Mouse (Mus musculus) forebrain, postnatal 0 days (tissue): ENCODE data around the gene Nos1ap. TPM values are rescaled to one million over a fixed set of nuclear protein-coding genes. Genes with fewer than 3 reads are reported as not detected.

ENCODE experiments used
- ATAC-seq: fragments of 200-750 bp; cut with Nextera tagmentation; 2 replicates; pipeline ENCODE4 v1.8.0; 2017; ENCODE audit warnings: mild to moderate bottlenecking, moderate library complexity
- DNase-seq: peaks from one replicate; pipeline ENCODE4 v3.0.0-alpha.2; 2015
- H3K27ac ChIP-seq: fragments of 300-500 bp; sonication (generic); 2 replicates; pipeline ENCODE4 v1.5.1; 2014; ENCODE audit warnings: low read depth, mild to moderate bottlenecking, antibody characterized with exemption, low read length, moderate library complexity, mixed read lengths
- H3K27me3 ChIP-seq: fragments of 300-500 bp; sonication (generic); 2 replicates; pipeline ENCODE4 v1.6.1; 2014; ENCODE audit warnings: mild to moderate bottlenecking, low read length, mixed read lengths; ENCODE audit not compliant: insufficient read depth
- H3K36me3 ChIP-seq: fragments of 300-500 bp; sonication (generic); 2 replicates; pipeline ENCODE4 v1.6.1; 2014; ENCODE audit warnings: mild to moderate bottlenecking, moderate library complexity; ENCODE audit not compliant: insufficient read depth
- H3K4me1 ChIP-seq: fragments of 300-500 bp; sonication (generic); 2 replicates; pipeline ENCODE4 v1.6.1; 2014; ENCODE audit warnings: antibody characterized with exemption; ENCODE audit not compliant: insufficient read depth
- H3K4me2 ChIP-seq: fragments of 300-500 bp; sonication (generic); 2 replicates; pipeline ENCODE4 v1.6.1; 2014; ENCODE audit warnings: low read depth, mild to moderate bottlenecking, moderate library complexity
- H3K4me3 ChIP-seq: fragments of 300-500 bp; sonication (generic); 2 replicates; pipeline ENCODE4 v1.5.1; 2014; ENCODE audit warnings: low read depth, low read length, mixed read lengths
- H3K9ac ChIP-seq: fragments of 300-500 bp; sonication (generic); 2 replicates; pipeline ENCODE4 v1.6.1; 2014; ENCODE audit warnings: mild to moderate bottlenecking
- H3K9me3 ChIP-seq: fragments of 300-500 bp; sonication (generic); 2 replicates; pipeline ENCODE4 v1.6.1; 2016; ENCODE audit warnings: low read length
- CTCF ChIP-seq: sonication (generic); IDR thresholded peaks from 2 replicates; pipeline ENCODE4 v1.5.1; 2016; ENCODE audit warnings: antibody characterized with exemption, control low read depth, low read depth
- WGBS: fragments of 180-500 bp; shearing (Covaris S2); extraction: QIAGEN DNeasy Blood & Tissue Kit; methylation state at CpG from one replicate; pipeline ENCODE4 v1.1.7; 2014; 5-methylcytosine and 5-hydroxymethylcytosine counted together
- polyA plus RNA-seq: library from polyadenylated mRNA; unstranded; fragments of >200 nt; fragmentation: Nextera tagmentation; extraction: Ambion mirVana; gene quantifications from 2 replicates; pipeline ENCODE4 v1.2.1, GENCODE M21; 2015
- total RNA-seq: library from RNA; depleted of rRNA; stranded (reverse); fragments of >200 nt; gene quantifications from 2 replicates; pipeline ENCODE4 v1.2.3, GENCODE M21; 2014

The Nos1ap gene
- total and polyA plus RNA-seq, 2 experiments from 2014 or later, result 12.4 to 14.8 TPM

- Histone ChIP-seq H3K4me3 (no peak overlapping the region), H3K27me3 (no peaks in the 10 kb centered on the region), H3K4me1 (no peaks in the 10 kb centered on the region), H3K9me3 (no peaks in the 10 kb centered on the region), H3K36me3 (no peaks in the 10 kb centered on the region; the same call in 1 of the 2 replicates), H3K4me2 (no peak overlapping the region), H3K27ac (no peak overlapping the region), H3K9ac (no peak overlapping the region)
- DNase-seq (no peak), ATAC-seq (no peak)
- 24% methylated on average over 6 of the region's 6 CpGs for WGBS
- no peak for TF ChIP-seq CTCF
Observed at GRCm38 (mm10) chr1:170576728-170577065, 13.0 kb downstream of the Nos1ap start.

GRCm38 (mm10) chr1:170576012-170576727 lies 13.5 kb downstream of the Nos1ap start:
- Histone ChIP-seq H3K27ac (no peak overlapping the region), H3K4me2 (no peak overlapping the region), H3K27me3 (no peaks in the 10 kb centered on the region), H3K36me3 (no peaks in the 10 kb centered on the region; the same call in 1 of the 2 replicates), H3K9ac (no peak overlapping the region), H3K4me1 (no peaks in the 10 kb centered on the region), H3K9me3 (no peaks in the 10 kb centered on the region), H3K4me3 (no peak overlapping the region)
- no peak for DNase-seq
- no peak for ATAC-seq
- no peak for TF ChIP-seq CTCF
- 63% methylated on average over 6 of the region's 6 CpGs for WGBS

GRCm38 (mm10) chr1:170573117-170573516 lies 16.5 kb downstream of the Nos1ap start:
- H3K9me3 ChIP-seq, result no peaks in the 10 kb centered on the region
- H3K27ac ChIP-seq, result no peak overlapping the region
- no peak overlapping the region for H3K9ac ChIP-seq
- H3K27me3 ChIP-seq, result no peaks in the 10 kb centered on the region
- ATAC-seq, result no peak
- no peak overlapping the region for H3K4me3 ChIP-seq
- no peak for TF ChIP-seq CTCF
- WGBS, result 90% methylated on average over 7 of the region's 7 CpGs
- no peak for DNase-seq
- H3K36me3 ChIP-seq, result no peaks in the 10 kb centered on the region
- no peaks in the 10 kb centered on the region for H3K4me1 ChIP-seq
- no peak overlapping the region for H3K4me2 ChIP-seq

GRCm38 (mm10) chr1:170566969-170567368 lies 22.7 kb downstream of the Nos1ap start:
- Histone ChIP-seq H3K4me2 (no peak overlapping the region), H3K4me3 (no peak overlapping the region), H3K27ac (no peak overlapping the region), H3K9ac (no peak overlapping the region), H3K36me3 (no peaks in the 10 kb centered on the region), H3K4me1 (no peaks in the 10 kb centered on the region), H3K27me3 (no peaks in the 10 kb centered on the region), H3K9me3 (no peaks in the 10 kb centered on the region)
- WGBS, result 96% methylated on average over 4 of the region's 4 CpGs
- DNase-seq (no peak), ATAC-seq (no peak)
- no peak for TF ChIP-seq CTCF

- no peak for ATAC-seq
- Histone ChIP-seq H3K4me1 (no peaks in the 10 kb centered on the region), H3K9me3 (no peaks in the 10 kb centered on the region), H3K27me3 (no peaks in the 10 kb centered on the region), H3K27ac (no peak overlapping the region), H3K9ac (no peak overlapping the region), H3K4me3 (no peak overlapping the region), H3K4me2 (no peak overlapping the region), H3K36me3 (no peaks in the 10 kb centered on the region)
- no peak for TF ChIP-seq CTCF
- WGBS, result 98% methylated on average over 2 of the region's 2 CpGs
- DNase-seq, result no peak
Observed at GRCm38 (mm10) chr1:170566538-170566937, 23.1 kb downstream of the Nos1ap start.

- 89% methylated on average over 3 of the region's 3 CpGs for WGBS
- Histone ChIP-seq H3K4me3 (no peak overlapping the region), H3K9ac (no peak overlapping the region), H3K27me3 (no peaks in the 10 kb centered on the region), H3K9me3 (no peaks in the 10 kb centered on the region), H3K27ac (no peak overlapping the region), H3K36me3 (no peaks in the 10 kb centered on the region), H3K4me1 (no peaks in the 10 kb centered on the region), H3K4me2 (no peak overlapping the region)
- DNase-seq (no peak), ATAC-seq (no peak)
- TF ChIP-seq CTCF, result no peak
Observed at GRCm38 (mm10) chr1:170564926-170565325, 24.7 kb downstream of the Nos1ap start.

- H3K9ac ChIP-seq, result no peak overlapping the region
- no peaks in the 10 kb centered on the region for H3K9me3 ChIP-seq
- H3K4me2 ChIP-seq, result no peak overlapping the region
- H3K36me3 ChIP-seq, result no peaks in the 10 kb centered on the region
- H3K4me1 ChIP-seq, result no peaks in the 10 kb centered on the region
- H3K4me3 ChIP-seq, result no peak overlapping the region
- no peaks in the 10 kb centered on the region for H3K27me3 ChIP-seq
- 71% methylated on average over 1 of the region's 1 CpGs for WGBS
- no peak for TF ChIP-seq CTCF
- ATAC-seq (no peak), DNase-seq (no peak)
- H3K27ac ChIP-seq, result no peak overlapping the region
Observed at GRCm38 (mm10) chr1:170562431-170562830, 27.2 kb downstream of the Nos1ap start.
